In genomic region chr12:99237497-99237896, GRCm38 (mm10) we compare ENCODE assay signal across 18 mouse cellular contexts.
"Had no signal": no experiment of that assay in that cellular context is flagged by ENCODE, and none has a peak within 500 bp of the region (broad histone marks: within the 10 kb centered on the region; RNA-seq: fewer than 3 reads in every experiment).

No protein-coding gene starts in this region.

- H3K9me3 ChIP-seq: intestine, embryonic 15.5 days; lung, embryonic 15.5 days had no signal

- H3K27me3 ChIP-seq: intestine, embryonic 15.5 days; lung, embryonic 15.5 days had no signal

- H3K4me3 ChIP-seq: intestine, embryonic 15.5 days; layer of hippocampus, adult 2 months; left cerebral cortex, adult 2 months; lung, embryonic 15.5 days had no signal

- H3K4me2 ChIP-seq: intestine, embryonic 15.5 days; lung, embryonic 15.5 days; midbrain, embryonic 11.5 days had no signal

- ATAC-seq: intestine, embryonic 15.5 days; liver, postnatal 0 days had no signal

- H3K9ac ChIP-seq: intestine, embryonic 15.5 days; liver, embryonic 14.5 days; liver, postnatal 0 days; lung, embryonic 15.5 days had no signal

- H3K36me3 ChIP-seq: intestine, embryonic 15.5 days; lung, embryonic 15.5 days had no signal

- DNase-seq: kidney, adult 18-20 months; kidney, adult 9 months; kidney, postnatal 25 days; layer of hippocampus, postnatal 36 days; liver, postnatal 0 days; lung, postnatal 10 days; lung, postnatal 4 days; midbrain, embryonic 14.5 days; thymus, adult 2 months; thymus, postnatal 14 days; thymus, postnatal 4 days had no signal

- H3K27ac ChIP-seq: intestine, embryonic 15.5 days; kidney, postnatal 0 days; left cerebral cortex, adult 2 months; liver, embryonic 14.5 days; lung, embryonic 15.5 days had no signal
